Mouse (Mus musculus) cerebellum, adult 9-10 months (tissue): Measurements from ENCODE around the gene Pfkp.

ENCODE experiments used
- DNase-seq: peaks from one replicate; pipeline ENCODE4 v3.0.0; 2022

The Pfkp gene

GRCm38 (mm10) chr13:6648669-6649233 is at the start of gene Pfkp:
Gene Pfkp, minus strand, starts transcription at chr13:6648777.
- DNase-seq: peak; percentile 94

- DNase-seq: no peak
These were observed 42.0 kb upstream of the Pfkp start for GRCm38 (mm10) chr13:6690607-6691006.

GRCm38 (mm10) chr13:6689962-6690361 is 41.4 kb upstream of the Pfkp start:
- DNase-seq: peak; percentile 48

- peak; percentile 36 for DNase-seq
These were observed 40.3 kb upstream of the Pfkp start for GRCm38 (mm10) chr13:6688790-6689433.

GRCm38 (mm10) chr13:6666887-6667286 is 18.3 kb upstream of the Pfkp start:
- peak; percentile 65 for DNase-seq

- no peak for DNase-seq
These were observed 16.9 kb upstream of the Pfkp start for GRCm38 (mm10) chr13:6665506-6665905.

- no peak for DNase-seq
These were observed 15.6 kb upstream of the Pfkp start for GRCm38 (mm10) chr13:6664216-6664615.

GRCm38 (mm10) chr13:6659314-6659713 is 10.7 kb upstream of the Pfkp start:
- no peak for DNase-seq

- DNase-seq: no peak
These were observed 8.7 kb upstream of the Pfkp start for GRCm38 (mm10) chr13:6657300-6657699.

GRCm38 (mm10) chr13:6649542-6649941 is 965 bp upstream of the Pfkp start:
- DNase-seq: no peak

GRCm38 (mm10) chr13:6647992-6648668 is 447 bp downstream of the Pfkp start:
- DNase-seq: peak; percentile 61

GRCm38 (mm10) chr13:6647067-6647991 is 1.2 kb downstream of the Pfkp start:
- peak; percentile 80 for DNase-seq

GRCm38 (mm10) chr13:6646674-6647066 is 1.9 kb downstream of the Pfkp start:
- DNase-seq: no peak

GRCm38 (mm10) chr13:6646266-6646665 is 2.3 kb downstream of the Pfkp start:
- DNase-seq: no peak

- DNase-seq: no peak
These were observed 4.6 kb downstream of the Pfkp start for GRCm38 (mm10) chr13:6643968-6644367.

GRCm38 (mm10) chr13:6643026-6643425 is 5.6 kb downstream of the Pfkp start:
- no peak for DNase-seq

- no peak for DNase-seq
These were observed 6.1 kb downstream of the Pfkp start for GRCm38 (mm10) chr13:6642453-6642852.

GRCm38 (mm10) chr13:6641497-6641896 is 7.1 kb downstream of the Pfkp start:
- no peak for DNase-seq

- no peak for DNase-seq
These were observed 9.0 kb downstream of the Pfkp start for GRCm38 (mm10) chr13:6639507-6640030.

- no peak for DNase-seq
These were observed 9.6 kb downstream of the Pfkp start for GRCm38 (mm10) chr13:6638976-6639375.

GRCm38 (mm10) chr13:6638425-6638824 is 10.2 kb downstream of the Pfkp start:
- no peak for DNase-seq

- no peak for DNase-seq
These were observed 10.9 kb downstream of the Pfkp start for GRCm38 (mm10) chr13:6637534-6638124.

GRCm38 (mm10) chr13:6636976-6637375 is 11.6 kb downstream of the Pfkp start:
- no peak for DNase-seq
